Mouse (Mus musculus): ENCODE data around the gene BC028528. TPM values are rescaled to one million over a fixed set of nuclear protein-coding genes. Genes with fewer than 3 reads are reported as not detected.
"Not testable (repeated sequence)": the region's sequence is repeated elsewhere in the genome, so short reads cannot be mapped to it uniquely, and the experiment has no call there.

The BC028528 gene
- polyA plus RNA-seq, 1 experiment from 2014 or later, result 24.1 TPM

- peak overlapping the region; percentile 36 for H3K4me3 ChIP-seq (replicated peaks)
- H3K36me3 ChIP-seq, result no peaks in the 10 kb centered on the region
- no peaks in the 10 kb centered on the region for H3K9me3 ChIP-seq (replicated peaks)
- H3K27ac ChIP-seq (replicated peaks), result no peak overlapping the region
- under 1% methylated on average over 18 of the region's 18 CpGs for WGBS
- no peak for ATAC-seq (ENCODE audit: insufficient number of reproducible peaks, low FRiP score, low TSS enrichment, low read depth)
- H3K9ac ChIP-seq, result peak overlapping the region; percentile 21; the same call in 1 of the 2 replicates
- peaks cover 40% of the 10 kb centered on the region for H3K4me1 ChIP-seq
- H3K27me3 ChIP-seq, result peaks cover 23% of the 10 kb centered on the region; the same call in 1 of the 2 replicates
- H3K4me2 ChIP-seq (replicated peaks), result peak overlapping the region; percentile 73
These were observed 13.5 kb upstream of the BC028528 start for GRCm38 (mm10) chr3:95905146-95905939.

- Histone ChIP-seq H3K4me1 (peaks cover 40% of the 10 kb centered on the region), H3K27me3 (peaks cover 23% of the 10 kb centered on the region; the same call in 1 of the 2 replicates), H3K9ac (peak within 1 kb of the TSS; percentile 21; the same call in 1 of the 2 replicates), H3K4me3 (replicated peaks) (peak within 1 kb of the TSS; percentile 36), H3K27ac (replicated peaks) (no peak within 1 kb of the TSS), H3K36me3 (no peaks in the 10 kb centered on the region), H3K4me2 (replicated peaks) (peak within 1 kb of the TSS; percentile 73), H3K9me3 (replicated peaks) (no peaks in the 10 kb centered on the region)
- under 1% methylated on average over 15 of the region's 15 CpGs for WGBS
- peak; percentile 26; the same call in 1 of the 2 replicates for ATAC-seq (ENCODE audit: insufficient number of reproducible peaks, low FRiP score, low TSS enrichment, low read depth)
These were observed 12.8 kb upstream of the BC028528 start, which contains the start of gene Car14 for GRCm38 (mm10) chr3:95904568-95904967. Car14 (minus strand) TSS chr3:95904691.

GRCm38 (mm10) chr3:95903753-95904502 lies 12.1 kb upstream of the BC028528 start:
- ATAC-seq (ENCODE audit: insufficient number of reproducible peaks, low FRiP score, low TSS enrichment, low read depth), result no peak
- peak overlapping the region; percentile 36 for H3K4me3 ChIP-seq (replicated peaks)
- 4% methylated on average over 15 of the region's 15 CpGs for WGBS
- H3K27me3 ChIP-seq, result peaks cover 23% of the 10 kb centered on the region; the same call in 1 of the 2 replicates
- peak overlapping the region; percentile 73 for H3K4me2 ChIP-seq (replicated peaks)
- no peaks in the 10 kb centered on the region for H3K36me3 ChIP-seq
- H3K9ac ChIP-seq, result no peak overlapping the region
- H3K27ac ChIP-seq (replicated peaks), result no peak overlapping the region
- H3K9me3 ChIP-seq (replicated peaks), result no peaks in the 10 kb centered on the region
- H3K4me1 ChIP-seq, result peaks cover 40% of the 10 kb centered on the region

GRCm38 (mm10) chr3:95902643-95903042 lies 10.8 kb upstream of the BC028528 start:
- Histone ChIP-seq H3K4me1 (peaks cover 40% of the 10 kb centered on the region), H3K27me3 (peaks cover 23% of the 10 kb centered on the region; the same call in 1 of the 2 replicates), H3K9me3 (replicated peaks) (no peaks in the 10 kb centered on the region), H3K4me3 (replicated peaks) (no peak overlapping the region), H3K27ac (replicated peaks) (no peak overlapping the region), H3K9ac (no peak overlapping the region), H3K4me2 (replicated peaks) (no peak overlapping the region), H3K36me3 (no peaks in the 10 kb centered on the region; the same call in 1 of the 2 replicates)
- WGBS, result 31% methylated on average over 6 of the region's 6 CpGs
- no peak for ATAC-seq (ENCODE audit: insufficient number of reproducible peaks, low FRiP score, low TSS enrichment, low read depth)

GRCm38 (mm10) chr3:95902373-95902625 lies 10.5 kb upstream of the BC028528 start:
- no peak overlapping the region for H3K27ac ChIP-seq (replicated peaks)
- H3K36me3 ChIP-seq, result peaks cover 3% of the 10 kb centered on the region; the same call in 1 of the 2 replicates
- H3K9ac ChIP-seq, result no peak overlapping the region
- H3K27me3 ChIP-seq, result peaks cover 19% of the 10 kb centered on the region; the same call in 1 of the 2 replicates
- peaks cover 39% of the 10 kb centered on the region for H3K4me1 ChIP-seq
- no peaks in the 10 kb centered on the region for H3K9me3 ChIP-seq (replicated peaks)
- H3K4me3 ChIP-seq (replicated peaks), result no peak overlapping the region
- no peak for ATAC-seq (ENCODE audit: insufficient number of reproducible peaks, low FRiP score, low TSS enrichment, low read depth)
- no peak overlapping the region for H3K4me2 ChIP-seq (replicated peaks)

GRCm38 (mm10) chr3:95901616-95902372 lies 10.0 kb upstream of the BC028528 start:
- no peaks in the 10 kb centered on the region for H3K9me3 ChIP-seq (replicated peaks)
- H3K9ac ChIP-seq, result no peak overlapping the region
- WGBS, result 51% methylated on average over 9 of the region's 9 CpGs
- no peak for ATAC-seq (ENCODE audit: insufficient number of reproducible peaks, low FRiP score, low TSS enrichment, low read depth)
- H3K4me1 ChIP-seq, result peaks cover 34% of the 10 kb centered on the region
- H3K27ac ChIP-seq (replicated peaks), result no peak overlapping the region
- H3K4me2 ChIP-seq (replicated peaks), result no peak overlapping the region
- no peak overlapping the region for H3K4me3 ChIP-seq (replicated peaks)
- peaks cover 3% of the 10 kb centered on the region; the same call in 1 of the 2 replicates for H3K36me3 ChIP-seq
- peaks cover 17% of the 10 kb centered on the region; the same call in 1 of the 2 replicates for H3K27me3 ChIP-seq

GRCm38 (mm10) chr3:95899800-95900524 lies 8.2 kb upstream of the BC028528 start:
- Histone ChIP-seq H3K27me3 (peaks cover 12% of the 10 kb centered on the region; the same call in 1 of the 2 replicates), H3K27ac (replicated peaks) (no peak overlapping the region), H3K4me1 (peaks cover 21% of the 10 kb centered on the region), H3K9me3 (replicated peaks) (no peaks in the 10 kb centered on the region), H3K4me2 (replicated peaks) (no peak overlapping the region), H3K36me3 (peaks cover 5% of the 10 kb centered on the region; the same call in 1 of the 2 replicates), H3K9ac (no peak overlapping the region), H3K4me3 (replicated peaks) (no peak overlapping the region)
- no peak for ATAC-seq (ENCODE audit: insufficient number of reproducible peaks, low FRiP score, low TSS enrichment, low read depth)
- 70% methylated on average over 13 of the region's 13 CpGs for WGBS

GRCm38 (mm10) chr3:95895501-95895900 lies 3.7 kb upstream of the BC028528 start:
- H3K9ac ChIP-seq; H3K27ac ChIP-seq (replicated peaks); H3K36me3 ChIP-seq; H3K4me3 ChIP-seq (replicated peaks); H3K4me2 ChIP-seq (replicated peaks); H3K9me3 ChIP-seq (replicated peaks); H3K27me3 ChIP-seq; ATAC-seq (ENCODE audit: insufficient number of reproducible peaks, low FRiP score, low TSS enrichment, low read depth): not testable (repeated sequence)
- H3K4me1 ChIP-seq, result peaks cover 33% of the 10 kb centered on the region
- 88% methylated on average over 7 of the region's 7 CpGs for WGBS

GRCm38 (mm10) chr3:95894317-95895160 lies 2.7 kb upstream of the BC028528 start:
- H3K27ac ChIP-seq (replicated peaks), result peak overlapping the region; percentile 78

More at GRCm38 (mm10) chr3:95894317-95895160, 2.7 kb upstream of the BC028528 start:
- Histone ChIP-seq H3K9me3 (replicated peaks) (no peaks in the 10 kb centered on the region), H3K4me2 (replicated peaks) (peak overlapping the region; percentile 65), H3K4me1 (peaks cover 39% of the 10 kb centered on the region), H3K27me3 (no peaks in the 10 kb centered on the region), H3K36me3 (peaks cover 5% of the 10 kb centered on the region; the same call in 1 of the 2 replicates), H3K9ac (peak overlapping the region; percentile 65), H3K4me3 (replicated peaks) (peak overlapping the region; percentile 64)
- ATAC-seq (ENCODE audit: insufficient number of reproducible peaks, low FRiP score, low TSS enrichment, low read depth), result no peak
- WGBS, result 8% methylated on average over 16 of the region's 16 CpGs

Data from embryonic facial prominence, embryonic 15.5 days (tissue).